Mouse (Mus musculus) frontal cortex, postnatal 10 days (tissue): Measurements from ENCODE around the gene Zkscan17.
A peak's percentile ranks its signal among the peaks of the same experiment; 100 is the strongest.
"Not testable (repeated sequence)": the region's sequence is repeated elsewhere in the genome, so short reads cannot be mapped to it uniquely, and the experiment has no call there.

Source experiments
- DNase-seq, 2 experiments: peaks; one replicate each; pipeline ENCODE4 v3.0.0; 2022; ENCODE audit warnings: low spot score in 2 of 2, mixed read lengths in 1 of 2

The Zkscan17 gene

DNA sequence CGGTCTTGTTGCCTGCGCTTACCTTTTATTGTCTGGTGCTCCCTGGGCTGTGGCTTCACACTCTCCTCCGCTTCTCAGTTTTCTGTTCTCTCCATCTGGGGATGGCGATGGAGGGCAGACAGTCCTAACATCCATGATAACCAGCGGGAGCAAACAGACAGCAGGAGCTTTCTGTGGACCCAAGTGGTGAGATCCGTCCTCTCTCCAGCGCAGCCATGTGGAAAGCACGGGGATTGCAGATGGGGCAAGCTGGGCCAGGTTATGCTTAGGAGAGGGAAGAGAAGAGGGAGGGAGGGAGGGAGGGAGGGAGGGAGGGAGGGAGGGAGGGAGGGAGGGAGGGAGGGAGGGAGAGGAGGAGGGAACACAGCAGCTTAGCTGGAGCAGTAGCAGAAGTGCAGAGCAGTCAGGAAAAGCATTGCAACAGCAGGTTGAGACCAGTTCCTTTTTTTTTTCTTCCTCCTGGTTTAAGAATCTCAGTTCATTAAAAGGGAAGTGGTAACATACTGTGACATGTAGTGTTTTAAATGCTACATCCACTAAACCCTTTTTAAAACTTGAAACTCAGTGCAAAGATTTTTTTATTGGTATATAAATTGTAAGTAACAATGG lies at the start of gene Zkscan17:
Gene Zkscan17 (minus strand): TSS at position 280 of the 609 bp plus-strand sequence.
- no peak for DNase-seq

DNA sequence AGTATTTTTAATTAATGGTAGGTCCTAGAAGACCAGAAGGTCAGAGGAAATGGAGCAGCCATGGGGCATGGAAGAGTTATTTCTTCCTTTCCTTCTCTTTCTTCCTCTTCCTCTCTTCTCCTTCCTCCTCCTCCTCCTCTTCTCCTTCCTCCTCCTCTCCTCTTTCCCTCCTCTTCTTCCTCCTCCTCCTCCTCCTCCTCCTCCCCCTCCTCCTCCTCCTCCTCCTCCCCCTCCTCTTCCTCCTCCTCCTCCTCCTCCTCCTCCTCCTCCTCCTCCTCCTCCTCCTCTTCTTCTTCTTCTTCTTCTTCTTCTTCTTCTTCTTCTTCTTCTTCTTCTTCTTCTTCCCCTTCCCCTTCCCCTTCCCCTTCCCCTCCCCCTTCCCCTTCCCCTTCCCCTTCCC lies 49.6 kb upstream of the Zkscan17 start, which contains the start of gene Olfr222:
Gene Olfr222 (minus strand): TSS at position 101 of the 400 bp plus-strand sequence.
- DNase-seq: not testable (repeated sequence)

DNA sequence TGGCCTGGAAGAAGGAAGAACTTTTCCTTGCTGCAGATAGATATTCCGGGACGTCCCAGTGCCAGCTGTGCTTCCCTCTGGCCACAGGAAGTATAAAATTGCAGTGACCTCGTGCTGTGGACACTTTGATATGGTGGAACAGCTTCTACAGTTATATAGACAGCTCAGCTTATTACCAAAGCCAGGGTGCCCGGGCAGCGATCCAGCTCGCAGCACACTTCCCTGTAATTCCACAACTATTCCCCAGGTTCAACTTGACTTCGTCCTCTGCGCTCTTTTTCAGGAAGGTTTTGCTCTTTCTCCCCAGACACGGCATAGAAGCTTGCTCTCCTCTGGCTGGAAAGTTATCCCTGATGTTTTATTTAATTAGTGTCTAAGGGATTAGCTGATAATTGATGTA lies 49.2 kb upstream of the Zkscan17 start:
- no peak for DNase-seq

DNA sequence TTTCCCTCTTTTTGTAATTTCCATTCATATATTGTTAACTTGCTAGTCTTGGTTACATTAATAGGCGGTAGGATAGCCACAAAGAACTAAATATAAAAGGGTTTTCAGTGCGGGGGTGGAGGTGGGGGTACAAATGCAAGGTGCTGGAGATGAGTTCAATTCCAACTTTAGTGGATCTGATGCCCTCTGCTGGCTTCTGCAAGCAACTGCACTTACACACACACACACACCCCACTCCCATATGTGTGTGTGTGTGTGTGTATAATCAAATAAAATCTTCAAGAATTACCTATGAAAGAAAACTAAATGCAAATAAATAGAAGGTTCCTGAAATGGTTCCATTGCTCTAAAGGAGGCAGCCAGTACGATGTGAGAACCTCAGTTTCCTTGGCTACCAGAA lies 42.8 kb upstream of the Zkscan17 start:
- DNase-seq: no peak

DNA sequence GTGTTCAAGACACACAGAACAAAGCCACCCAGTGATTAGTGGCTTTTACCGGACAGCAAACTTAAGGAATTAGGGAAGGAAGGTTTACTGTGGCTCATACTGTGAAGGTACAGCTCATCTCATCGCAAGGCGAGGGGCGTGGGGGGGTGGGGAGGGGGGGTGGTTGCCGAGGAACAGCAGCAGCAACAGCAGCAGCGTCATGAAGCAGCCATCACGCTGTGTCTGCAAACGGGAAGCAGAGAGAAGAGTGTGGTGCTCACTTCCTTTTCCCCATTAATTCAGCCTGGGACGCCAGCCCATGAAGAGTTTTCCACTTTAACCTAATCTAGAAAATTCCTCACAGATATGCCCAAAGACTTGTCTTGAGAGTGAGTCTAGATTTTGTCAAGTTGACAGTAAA lies 36.3 kb upstream of the Zkscan17 start:
- no peak for DNase-seq

DNA sequence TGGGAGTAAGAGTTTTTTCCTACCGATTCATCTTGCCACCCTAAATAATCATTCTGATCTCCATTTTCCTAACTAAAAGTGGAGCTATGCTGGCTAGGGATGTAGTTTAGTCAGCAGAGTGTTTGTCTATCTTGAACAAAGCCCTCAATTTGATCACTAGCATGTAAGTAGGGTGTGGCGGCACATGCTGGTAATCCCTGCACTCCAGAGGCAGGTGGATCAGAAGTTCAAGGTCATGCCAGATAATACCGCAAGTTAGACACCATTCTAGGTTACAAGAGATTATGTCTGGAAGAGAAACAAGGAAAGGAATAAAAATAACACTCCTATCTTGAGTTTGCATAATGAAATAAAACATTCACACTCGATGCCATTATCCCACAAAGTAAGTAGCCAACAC lies 35.8 kb upstream of the Zkscan17 start:
- no peak for DNase-seq

DNA sequence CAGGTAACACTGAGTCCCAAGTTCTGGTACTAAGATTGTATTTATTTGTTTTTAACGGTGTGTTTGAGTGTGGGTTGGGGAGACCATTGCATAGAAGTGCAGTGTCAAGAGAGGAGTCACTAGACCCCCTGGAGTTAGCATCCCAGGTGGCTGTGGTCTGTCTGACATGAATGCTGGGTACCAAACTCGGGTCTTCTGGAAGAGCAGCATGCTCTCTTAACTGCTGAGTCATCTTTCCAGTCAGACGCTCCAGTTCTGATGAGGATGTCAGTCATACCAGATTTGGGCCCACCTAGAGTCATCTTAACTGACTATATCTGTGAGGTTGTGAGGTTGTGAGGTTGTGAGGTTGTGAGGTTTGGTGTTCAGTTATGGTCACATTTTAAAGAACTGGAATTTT lies 34.4 kb upstream of the Zkscan17 start:
- no peak for DNase-seq

DNA sequence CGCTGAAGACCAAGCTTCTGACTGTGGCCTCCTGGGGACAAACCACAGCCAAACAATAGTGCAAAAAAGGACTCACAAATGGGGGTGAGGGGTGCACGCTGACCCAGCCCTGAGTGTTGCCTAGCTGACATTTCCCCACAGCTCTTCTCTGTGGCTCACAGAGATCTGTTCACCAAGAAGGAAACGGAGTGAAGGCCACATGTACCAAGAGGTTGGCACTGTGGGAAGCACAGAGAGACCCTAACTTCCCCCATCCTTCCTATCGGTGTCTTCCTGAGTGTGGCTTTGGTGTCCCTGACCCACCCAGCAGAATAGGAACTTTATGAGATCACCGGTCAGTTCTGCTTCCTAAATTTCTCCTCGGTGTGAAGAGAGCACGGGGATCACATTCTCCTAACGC lies 28.0 kb upstream of the Zkscan17 start:
- DNase-seq: no peak

DNA sequence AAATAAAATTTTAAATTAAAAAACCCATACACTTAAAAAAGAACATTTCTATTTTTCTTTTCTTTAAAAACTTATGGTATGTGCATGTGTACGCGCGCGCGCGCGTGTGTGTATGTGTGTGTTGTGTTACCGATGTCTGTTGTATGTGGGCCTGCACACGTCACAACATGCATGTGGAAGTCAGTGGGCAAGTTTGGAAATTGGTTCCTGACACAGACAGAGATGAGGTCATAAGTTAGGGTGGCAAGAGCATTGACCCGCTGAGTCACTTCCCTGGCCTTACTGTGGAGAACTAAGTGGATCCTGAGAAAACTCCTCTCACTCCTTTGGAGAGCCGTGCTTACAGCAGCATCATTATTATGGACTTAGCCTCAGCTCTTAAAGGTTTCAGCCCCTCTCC lies 27.6 kb upstream of the Zkscan17 start:
- DNase-seq: no peak

DNA sequence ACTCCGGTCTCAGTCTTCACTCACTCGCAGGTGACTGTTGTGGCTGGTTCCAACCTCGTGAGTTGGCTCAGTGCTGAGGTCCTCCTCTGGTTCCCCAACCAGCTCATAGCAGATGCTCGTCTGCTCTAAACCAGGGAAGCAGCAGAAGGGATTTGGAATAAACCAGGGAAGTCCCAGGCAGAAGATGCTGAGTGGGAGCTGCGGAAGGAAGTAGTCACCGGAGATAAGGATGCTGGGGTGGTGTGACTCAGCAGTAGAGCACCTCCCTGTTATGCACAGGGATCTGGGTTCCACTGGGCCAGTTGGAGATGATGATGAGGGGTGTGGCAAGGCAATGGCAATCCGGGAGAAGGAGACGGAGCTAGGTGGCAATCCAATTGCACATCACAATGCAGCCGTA lies 17.5 kb upstream of the Zkscan17 start:
- no peak for DNase-seq

DNA sequence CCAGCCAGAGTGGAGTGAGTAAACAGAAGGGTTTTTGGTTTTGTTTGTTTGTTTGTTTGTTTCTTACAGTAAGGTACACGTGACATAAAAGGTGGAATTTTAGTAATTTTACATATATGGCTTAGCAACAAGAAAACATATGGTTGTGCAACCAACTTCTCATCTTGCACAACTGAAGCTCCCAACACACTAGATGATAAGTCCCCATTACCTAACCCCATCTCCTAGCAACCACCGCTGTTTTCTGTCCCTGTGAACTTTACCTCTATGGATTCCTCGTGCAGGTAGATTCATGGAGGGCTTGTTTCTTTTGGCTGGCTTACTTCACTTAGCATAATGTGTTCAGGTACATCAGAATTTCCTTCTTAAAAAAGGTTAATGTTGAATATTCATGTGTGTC lies 16.8 kb upstream of the Zkscan17 start:
- DNase-seq: no peak

DNA sequence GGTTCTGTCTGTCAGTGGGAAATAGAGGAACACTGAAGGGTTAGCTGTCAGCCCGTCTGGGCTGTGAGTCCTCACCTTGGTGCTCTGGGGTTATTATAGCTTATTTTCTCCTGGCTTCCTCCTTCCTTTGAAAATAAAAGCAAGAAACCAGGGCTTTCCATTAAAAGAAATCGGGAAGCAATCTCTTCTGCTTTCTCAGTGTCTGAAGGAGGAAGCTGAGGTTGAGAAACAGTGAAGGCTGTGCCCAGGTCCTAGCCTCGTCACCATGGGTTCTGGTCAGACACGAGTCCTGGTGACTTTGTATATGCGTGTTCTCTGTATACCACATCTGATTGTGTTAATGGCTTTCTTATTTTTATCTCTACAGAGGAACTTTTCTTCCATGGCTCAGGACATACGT lies 15.9 kb upstream of the Zkscan17 start:
- DNase-seq: no peak

DNA sequence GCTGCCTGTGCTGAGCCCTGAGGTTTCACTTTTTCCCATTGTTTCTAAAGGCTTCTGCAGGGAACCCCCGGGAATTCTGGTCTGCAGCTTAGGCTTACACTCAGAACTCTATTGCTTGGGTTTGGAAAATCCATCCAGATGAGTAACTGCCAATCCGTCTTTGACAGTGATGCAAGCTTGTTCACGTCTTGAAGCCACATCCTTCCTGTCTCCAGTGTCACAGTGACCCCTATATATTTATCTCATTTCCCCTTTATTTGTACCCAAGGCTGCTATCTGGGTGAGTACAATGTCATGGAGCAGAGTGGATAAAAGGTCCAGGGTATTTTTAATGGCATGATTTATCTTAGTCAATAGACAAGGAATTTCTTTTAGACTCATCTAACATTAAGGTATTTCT lies 14.8 kb upstream of the Zkscan17 start, which contains the start of gene Nlrp3:
Gene Nlrp3 (plus strand): TSS at position 245 of the 400 bp plus-strand sequence.
- no peak for DNase-seq

DNA sequence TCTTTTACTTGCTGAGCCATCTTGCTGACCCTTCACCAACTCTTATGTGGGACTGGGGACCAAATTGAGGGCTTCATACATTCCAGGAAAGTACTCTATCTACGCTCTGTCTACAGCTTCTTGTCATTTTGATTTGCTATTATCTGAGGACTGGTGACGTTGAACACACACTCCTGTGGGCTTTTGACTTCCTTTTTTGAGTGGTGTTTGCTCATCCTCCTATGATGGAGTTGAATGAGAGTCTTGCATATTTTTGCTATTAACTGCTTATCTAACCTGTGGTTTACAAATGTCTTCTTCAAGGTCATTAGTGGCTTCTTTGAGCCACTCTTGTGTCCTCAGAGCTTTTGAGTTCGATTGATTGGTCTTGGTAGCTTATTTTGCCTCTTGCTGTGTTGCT lies 13.6 kb upstream of the Zkscan17 start:
- no peak for DNase-seq

DNA sequence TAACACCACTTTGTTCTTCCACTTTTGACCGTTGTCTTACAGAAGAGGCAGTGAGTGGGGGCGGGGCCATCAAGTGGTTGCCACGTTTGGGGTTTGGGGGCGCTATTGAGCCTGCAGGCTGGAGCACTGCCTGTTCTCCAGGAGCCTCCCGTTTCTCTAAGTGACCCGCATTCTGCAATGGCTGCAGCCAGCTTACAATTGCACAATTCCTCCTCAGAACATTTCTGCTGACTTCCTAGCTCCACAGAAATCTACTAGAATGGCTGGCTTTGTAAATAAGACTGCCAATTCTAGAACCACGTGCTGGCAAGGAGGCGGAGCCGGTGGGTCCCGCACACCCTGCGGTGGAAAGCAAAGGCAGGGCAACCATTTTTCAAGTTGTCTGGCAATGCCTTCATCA lies 11.8 kb upstream of the Zkscan17 start:
- peak; percentile 25 to 39 for DNase-seq

DNA sequence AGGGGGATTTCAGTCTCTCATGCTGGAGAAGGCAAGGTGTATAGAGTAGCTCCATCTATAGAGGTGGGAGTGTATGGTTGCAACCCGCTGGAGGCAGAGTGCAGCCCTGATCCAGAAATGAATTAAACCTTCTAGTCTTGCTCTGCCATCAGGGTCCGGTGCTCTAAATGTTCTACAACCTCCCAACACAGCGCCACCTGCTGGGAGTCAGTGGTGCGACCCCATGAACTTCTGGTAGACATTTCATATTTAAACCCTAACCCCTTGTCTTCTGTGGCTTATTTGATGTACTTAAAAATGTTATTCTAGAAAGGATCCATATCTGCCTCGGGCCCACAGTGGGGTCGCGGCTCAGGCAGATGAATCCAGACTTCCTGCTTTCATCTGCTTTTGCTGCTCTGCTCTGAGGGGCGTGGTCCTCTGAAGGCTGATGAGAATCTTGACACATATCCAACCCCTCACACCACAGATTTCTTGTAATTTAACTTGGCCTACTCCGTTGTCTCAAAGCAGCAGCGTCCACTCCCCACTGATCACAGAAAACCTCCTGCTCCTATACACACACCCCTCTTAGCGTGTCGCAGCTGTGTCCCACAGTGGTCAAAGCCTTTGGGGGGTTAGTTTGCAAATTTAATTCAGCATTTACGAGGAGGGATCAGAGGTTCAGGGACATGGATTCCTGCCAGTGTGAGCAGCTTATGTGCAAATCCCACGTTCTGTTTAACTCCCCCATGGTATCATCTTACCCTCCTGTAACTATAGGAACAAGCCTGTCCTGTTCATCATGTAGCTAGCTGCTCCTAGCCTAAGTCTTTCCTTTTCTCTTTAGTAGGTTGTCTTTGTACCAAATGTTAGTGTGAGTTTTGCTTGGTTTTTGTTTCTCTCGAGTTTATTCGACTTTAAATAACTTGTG lies 10.9 kb upstream of the Zkscan17 start:
- no peak for DNase-seq

DNA sequence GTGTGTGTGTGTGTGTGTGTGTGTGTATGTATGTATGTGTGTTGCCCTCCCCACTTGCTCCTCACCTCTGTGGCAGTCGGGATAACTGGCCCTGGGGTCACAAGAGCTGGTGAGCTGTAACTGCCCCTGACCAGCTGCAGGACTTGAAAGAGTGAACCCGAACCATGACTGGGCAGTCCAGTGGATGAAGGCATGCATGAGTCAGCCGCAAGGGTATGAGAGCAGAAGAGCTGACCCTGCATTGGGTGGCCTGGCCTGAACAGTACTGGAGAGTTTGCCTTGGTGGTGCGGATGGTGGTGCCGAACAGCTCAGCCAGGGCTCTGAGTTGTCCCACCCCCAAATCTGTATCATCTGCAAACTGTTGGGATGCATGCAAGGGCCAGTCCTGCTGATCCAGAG lies 5.0 kb upstream of the Zkscan17 start:
- DNase-seq: no peak

DNA sequence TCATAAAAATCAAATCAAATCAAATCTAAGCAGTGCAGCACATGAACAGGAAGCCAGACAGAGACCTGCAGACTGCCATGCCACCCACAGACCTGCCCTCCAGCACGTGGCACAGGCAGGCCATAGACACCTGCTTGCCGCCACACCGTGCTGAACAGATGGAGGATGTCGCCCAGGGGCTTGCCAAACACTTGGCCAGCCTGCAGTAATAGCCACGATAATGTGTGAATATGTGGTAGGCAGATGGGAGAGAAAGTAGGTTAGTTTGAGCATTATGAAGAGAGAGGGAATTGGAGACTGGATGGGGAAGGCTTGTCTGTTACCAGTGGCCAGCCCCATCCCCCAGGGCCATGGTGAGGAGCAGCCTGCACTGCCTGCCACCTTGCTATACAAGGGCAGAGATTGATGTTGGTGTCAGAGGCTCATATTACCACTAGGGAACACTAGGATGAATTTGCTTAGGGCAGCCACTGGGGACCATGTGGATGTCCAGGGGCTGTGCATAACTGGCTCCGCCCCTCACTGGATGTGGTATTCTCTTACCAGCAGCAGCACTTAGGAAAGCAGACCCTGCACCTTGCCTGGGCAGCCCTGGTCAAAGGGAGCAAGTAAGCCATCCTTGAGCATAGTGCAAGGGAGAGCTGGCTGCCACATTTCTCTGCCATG lies 4.5 kb upstream of the Zkscan17 start:
- peak in 1 of 2 experiments; percentile 22 for DNase-seq

DNA sequence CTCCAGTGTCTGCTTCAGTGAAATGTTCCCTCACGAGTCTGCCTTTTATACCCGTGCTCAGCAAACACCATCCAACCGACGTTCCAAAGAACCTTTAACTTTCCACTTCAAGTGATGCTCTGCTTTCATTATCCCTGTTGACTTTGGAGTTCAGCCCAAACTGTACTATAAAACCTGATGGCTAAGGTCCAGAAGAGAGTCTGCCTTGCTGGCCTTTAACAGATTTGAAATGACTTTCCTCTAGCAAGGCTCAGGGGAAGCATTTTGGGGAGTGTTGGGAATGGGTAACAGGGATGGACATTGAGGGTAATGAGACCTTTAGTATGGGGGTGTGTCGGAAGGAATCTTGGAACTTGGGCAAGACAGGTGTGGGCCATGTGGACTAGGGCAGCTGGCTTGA lies 3.7 kb upstream of the Zkscan17 start:
- DNase-seq: no peak

DNA sequence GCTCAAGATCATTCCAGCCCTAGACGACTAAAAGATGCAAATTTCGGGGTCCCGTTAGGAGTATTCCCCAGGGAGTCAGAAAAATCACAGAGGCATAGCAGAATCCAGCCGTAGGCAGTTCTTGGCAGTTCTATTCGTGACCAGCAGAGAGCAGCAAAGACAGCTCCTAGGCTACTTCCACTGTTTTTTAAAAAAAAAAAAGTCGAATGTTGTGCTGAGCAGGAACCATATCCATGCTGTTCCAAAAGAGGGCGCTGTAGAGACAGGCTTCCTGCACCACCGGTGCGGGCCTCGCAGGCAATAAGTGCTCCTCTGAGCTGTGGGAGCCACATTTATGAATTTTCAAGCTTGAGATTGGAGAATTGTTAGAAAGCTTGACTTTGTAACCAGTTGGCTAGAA lies 1.3 kb downstream of the Zkscan17 start:
- peak; percentile 56 to 77 for DNase-seq

DNA sequence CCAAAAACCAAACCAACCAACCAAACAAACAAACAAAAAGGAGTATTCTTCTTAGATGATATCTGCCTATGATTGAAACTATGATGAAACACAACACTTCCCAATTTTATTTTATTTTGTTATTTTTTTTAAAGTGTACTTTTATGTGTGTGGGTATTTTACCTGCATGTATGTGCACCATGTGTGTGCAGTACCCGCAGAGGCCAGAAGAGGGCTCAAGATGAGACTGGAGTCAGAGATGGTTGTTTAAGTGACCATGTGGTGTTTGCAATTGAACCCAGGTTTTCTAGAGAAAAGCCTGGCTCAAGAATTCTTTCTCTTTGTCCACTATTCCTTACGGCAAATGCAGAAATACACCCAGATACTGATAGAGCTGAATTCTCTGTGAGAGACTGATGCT lies 2.4 kb downstream of the Zkscan17 start:
- no peak for DNase-seq

DNA sequence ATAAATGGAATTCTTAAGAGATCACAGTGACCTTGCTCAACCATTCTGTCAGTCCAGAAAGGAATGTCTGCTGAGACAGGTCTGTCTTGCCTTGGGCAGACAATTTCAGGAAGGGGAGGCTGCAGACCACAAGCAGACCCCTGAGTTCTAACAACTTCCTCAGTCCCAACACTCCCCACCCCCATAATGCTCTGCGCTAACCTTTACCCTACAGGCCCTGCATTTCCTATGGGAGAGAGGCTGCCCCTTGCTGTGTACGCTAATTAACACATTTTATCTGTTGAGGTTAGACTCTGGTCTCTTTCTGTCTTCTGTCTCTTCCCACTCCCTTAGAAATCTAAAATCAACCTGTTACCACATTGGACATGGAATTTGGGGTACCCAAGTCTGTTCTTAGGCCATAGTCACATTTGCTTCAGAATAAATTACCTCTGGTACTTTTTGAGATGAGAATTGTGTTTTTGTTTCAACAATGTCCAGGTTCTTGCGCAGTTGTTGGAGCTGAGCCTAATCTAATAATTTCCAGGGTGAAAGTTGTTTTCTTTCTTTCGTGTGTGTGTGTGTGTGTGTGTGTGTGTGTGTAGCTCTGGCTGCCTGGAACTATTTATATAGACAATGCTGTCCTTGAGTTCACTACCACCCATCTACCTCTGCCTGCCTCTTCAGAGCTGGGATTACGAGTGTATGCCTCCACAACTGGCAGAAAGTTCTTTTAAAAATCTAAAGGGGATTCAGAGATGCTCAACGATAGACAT lies 6.6 kb downstream of the Zkscan17 start:
- DNase-seq: no peak
